Mouse (Mus musculus): Measurements from ENCODE around the gene Cd37.

The Cd37 gene

DNA sequence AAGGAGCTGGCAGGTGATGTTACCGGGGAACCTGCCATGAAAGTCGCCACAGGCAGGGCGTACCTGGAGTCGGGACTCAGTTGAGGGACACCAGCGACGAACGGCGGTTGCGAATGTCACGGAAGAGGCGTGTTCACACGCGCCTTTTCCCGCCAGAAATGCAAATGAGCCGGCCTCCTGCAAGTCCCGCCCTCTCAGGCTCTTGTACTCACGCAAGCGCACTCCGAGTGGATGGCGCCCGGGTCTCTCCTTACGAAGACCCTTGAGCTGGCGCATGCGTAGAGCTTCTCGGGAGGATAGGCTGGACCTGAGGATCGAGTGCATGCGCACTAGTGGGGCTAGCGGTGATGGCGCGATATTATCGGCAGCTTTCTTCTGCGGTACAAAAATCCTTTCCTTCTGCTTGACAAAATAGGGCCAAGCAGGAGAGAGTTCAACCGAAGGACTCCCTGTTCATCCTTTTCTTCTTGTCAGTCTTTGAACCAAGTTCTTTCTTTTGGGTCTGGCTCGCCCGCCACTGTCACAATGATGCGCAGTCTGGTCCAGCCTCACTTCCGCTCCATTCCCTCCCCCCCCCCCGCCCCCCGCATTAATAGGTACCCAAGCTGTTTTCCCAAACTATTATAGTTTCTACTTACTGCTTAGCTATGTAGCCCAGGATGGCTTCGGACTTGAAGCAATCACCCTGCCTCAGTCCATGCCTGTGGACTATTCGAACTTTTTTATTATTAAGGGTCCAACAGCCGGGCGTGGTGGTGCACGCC, 34.4 kb downstream of the Cd37 start, which contains the start of gene Ccdc155:
TSS of gene Ccdc155 (minus strand) at position 513 of the 764 bp plus-strand sequence.
- peak; percentile 92 for DNase-seq (ENCODE audit: low read depth, low spot score)

DNA sequence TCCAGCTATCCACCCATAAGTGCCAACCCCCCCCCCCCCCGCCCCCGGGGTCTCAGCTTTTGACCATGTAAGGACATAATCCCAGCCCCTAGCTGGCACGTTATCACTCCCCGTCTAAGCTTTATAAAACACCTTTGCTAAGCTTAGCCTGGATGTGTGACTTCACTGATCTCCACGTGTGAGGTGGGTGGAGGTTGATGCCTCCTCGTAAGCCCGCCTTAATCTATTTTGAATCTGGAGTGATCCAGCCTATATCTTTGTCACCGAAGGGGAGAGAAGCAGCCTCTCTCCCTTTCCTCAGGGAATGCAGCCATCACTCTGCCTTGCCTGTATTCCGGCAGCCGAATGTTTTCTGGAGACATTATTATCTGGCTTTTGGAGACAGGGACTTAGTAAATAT, 36.3 kb downstream of the Cd37 start:
- DNase-seq (ENCODE audit: low read depth, low spot score) = no peak

DNA sequence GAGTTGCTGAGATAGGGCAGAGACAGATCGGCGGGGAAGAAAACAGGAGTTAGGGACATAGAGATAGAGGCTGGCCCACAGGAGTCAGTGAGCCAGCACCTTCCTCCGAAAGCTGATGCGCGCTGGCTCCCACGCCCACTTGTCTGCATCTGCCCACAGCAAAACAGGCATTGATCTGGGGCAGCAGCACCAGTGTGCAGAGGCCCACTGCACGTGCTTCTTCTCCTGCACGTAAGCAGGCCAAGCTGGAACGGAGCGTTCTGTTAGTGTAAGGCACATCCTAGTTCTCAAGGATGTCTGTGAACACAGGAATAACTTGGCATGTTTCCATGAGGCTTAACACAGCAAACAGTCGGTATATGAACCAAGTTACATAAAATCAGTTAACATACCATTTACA, 40.0 kb downstream of the Cd37 start:
- no peak for DNase-seq (ENCODE audit: low read depth, low spot score)

DNA sequence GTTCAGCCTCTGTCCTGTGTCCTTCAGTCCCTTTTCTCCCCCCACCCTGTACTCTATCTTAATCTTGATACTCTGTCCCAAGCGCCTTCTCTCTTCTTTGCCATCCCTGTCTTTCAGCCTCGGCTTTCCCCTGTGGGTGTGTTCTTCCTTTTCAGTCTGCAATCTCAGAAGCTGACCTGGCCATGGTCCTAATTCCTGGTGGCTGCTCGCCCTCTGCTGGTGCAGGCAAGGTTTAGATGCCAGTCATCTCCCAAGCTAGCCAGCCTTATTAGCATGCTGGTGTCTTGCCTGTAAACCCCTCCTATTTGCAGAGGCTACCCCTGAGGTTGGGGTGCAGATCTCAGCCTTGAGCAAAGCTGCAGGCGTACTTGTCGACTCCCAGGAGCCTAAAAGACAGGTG, 40.5 kb downstream of the Cd37 start:
- peak; percentile 79 for DNase-seq (ENCODE audit: low read depth, low spot score)

DNA sequence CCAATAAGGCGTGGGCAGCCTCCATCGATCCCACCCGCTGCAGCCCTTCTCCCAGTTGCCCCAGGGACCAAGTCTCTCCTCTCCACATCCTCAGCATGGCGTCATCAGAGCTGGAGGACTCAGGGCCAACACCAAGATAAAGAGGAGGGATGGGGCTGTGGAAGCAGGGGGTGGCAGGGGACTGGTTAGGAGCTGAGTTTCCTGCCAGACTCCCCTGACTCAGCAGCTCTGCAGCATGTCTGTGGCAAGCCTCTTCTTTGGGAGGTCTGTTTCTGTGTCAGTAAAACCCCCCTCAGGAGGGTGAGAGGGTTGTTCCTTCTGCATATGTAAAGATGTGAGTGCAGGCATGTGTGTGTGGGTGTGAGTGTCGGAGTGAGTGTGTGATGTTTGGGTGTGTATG, 41.9 kb downstream of the Cd37 start:
- DNase-seq (ENCODE audit: low read depth, low spot score) = no peak

DNA sequence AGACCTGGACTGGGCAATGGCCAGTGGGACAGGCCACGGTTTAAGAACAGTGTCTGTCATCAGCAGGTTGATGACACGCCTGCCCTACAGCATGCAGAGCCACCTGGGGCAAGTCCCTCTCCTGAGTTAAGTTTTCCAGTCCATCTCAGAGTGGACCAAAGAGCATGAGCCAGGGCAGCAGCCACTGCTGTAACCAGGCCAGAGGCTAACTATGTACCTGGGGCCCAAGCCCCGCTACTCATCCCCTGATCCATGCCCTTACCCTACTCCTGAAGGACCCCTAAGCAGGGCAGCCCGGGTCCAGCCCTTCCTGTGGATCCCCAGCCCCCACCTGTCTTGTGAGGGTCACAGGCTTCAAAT, 42.8 kb downstream of the Cd37 start:
- no peak for DNase-seq (ENCODE audit: low read depth, low spot score)

DNA sequence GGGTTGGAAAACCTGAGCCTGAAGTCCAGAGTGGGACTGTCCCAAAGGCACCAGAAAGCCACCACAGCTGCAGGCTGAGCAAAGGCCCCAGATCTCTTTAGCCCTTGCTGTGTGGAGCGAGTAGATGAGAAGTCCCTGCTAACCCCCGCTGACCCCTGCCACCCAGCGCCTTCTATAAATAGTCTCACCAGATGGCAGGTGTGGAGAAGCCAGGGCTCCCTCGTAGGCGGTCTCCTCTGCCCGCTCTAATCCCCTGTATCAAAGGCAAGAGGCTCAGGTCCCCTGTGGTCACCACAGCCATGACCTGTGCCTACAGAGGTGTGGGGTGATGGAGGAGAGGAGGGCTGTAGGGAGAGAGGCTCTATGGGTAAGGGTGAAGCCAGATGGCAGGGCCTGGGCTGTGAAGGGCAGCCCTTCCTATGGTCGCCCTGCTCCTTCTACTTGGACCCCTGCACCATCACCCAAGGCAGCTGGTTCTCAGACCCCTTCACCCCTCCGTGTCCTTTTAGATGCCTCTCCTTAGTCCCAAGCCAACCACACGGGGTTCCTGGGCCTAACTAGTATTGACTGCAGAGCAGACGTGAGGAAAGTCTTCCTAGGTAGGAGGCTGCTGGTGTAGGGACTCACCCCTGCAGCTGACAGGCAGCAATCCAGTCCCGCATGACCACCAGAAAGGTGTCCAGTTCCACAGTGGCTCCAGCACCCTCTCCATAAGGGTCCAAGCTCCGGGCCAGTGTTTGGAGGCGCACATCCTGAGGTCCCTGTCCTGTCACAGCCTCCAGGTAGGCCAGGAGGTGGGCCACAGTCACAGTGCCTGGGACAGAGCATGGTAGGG, 43.4 kb downstream of the Cd37 start:
- DNase-seq (ENCODE audit: low read depth, low spot score) = peak; percentile 77

DNA sequence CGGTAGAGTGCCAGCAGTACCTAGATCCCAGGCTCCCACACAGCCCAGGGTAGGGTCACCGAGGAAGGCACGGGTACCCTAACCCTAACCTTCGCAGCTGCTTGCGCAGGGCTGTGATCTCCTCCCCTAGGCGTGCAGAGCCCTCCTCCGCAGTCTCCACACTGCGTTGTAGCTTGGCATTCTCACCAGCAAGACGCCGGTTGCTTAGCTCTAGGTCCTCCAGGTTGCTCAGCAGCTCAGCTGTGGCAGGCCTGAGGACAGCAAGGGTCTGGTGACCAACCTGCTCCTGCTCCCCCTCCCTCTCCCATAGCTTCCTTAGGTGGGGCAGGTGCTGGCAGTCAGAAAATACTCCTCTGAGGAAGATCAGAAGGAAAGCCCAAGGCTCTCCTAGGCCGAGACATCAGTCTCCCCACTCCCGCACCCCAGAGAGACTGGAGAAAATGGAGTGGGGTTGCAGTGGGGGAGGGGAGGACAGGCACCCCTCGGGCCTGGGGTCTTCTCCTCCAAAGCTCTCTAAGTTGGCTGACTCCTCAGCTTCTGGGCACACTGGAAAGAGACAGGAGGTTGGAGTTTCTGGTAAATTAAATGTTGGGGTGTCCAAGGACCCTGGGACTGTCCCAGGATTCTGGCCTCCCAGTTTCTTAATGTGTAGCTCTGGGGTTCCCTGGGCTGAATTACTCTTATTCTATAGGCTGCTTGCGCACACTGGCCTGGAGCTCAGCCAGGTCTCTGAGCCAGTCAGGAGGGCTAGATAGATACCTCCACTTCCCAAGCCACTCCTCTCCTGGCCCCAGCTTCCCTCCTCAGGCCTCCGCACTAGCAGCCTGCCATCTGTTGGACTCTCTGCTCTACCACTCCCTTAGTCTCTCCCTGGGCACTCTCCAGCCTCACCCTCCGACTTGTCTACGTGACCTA, 44.8 kb downstream of the Cd37 start:
- no peak for DNase-seq (ENCODE audit: low read depth, low spot score)

DNA sequence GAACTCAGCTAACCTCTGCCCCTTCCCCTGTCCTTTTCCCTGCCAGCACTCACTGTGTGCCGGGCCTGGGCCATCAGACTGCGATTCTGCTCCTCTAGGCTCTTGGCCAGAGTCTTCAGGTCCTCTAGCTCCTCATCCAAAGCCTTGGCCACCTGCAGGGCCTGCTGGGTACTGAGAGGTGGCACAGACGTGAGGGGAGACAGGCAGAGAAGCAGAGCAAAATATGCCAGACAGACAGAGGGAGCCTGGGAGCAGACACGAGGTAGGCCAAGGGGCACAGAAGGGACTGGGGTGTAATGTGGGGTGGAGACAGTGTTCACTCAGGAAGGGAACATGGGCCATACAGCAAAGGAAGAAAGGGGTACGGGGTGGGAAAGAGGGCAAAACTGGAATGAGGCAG, 45.5 kb downstream of the Cd37 start:
- DNase-seq (ENCODE audit: low read depth, low spot score) = no peak

DNA sequence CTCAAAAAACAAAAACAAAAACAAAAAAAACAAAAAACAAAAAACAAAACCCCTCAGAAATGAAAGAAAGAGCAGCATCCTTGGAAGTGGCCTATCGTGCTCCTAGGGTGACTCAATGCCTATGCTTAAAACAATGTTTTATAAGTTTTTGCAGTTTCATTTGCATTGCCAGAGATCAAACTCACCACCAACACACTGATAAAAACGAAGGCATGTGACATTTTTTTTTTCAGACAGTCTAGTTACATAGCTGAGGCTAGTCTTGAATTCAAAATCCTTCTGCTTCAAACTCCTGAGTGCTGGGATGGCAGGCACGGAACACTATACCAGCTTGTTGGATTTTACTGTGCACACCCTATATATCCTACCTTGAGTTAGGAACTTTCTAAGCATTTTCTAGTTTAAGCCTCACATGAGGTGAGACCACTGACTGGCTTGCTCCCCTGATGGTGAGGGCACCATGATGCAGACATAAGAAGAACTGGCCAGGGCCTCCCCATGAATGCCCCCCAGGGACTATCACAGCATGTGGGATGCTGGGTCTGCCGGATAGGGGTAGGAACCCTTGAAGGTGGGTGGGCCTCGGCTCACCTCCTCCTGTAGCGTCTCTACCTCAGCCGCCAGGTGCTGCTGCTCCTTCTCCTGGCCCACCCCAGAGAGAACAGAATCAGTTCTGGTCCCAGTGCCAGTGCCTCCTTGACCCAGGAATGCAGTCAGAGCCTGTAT, 46.2 kb downstream of the Cd37 start:
- DNase-seq (ENCODE audit: low read depth, low spot score) = no peak

DNA sequence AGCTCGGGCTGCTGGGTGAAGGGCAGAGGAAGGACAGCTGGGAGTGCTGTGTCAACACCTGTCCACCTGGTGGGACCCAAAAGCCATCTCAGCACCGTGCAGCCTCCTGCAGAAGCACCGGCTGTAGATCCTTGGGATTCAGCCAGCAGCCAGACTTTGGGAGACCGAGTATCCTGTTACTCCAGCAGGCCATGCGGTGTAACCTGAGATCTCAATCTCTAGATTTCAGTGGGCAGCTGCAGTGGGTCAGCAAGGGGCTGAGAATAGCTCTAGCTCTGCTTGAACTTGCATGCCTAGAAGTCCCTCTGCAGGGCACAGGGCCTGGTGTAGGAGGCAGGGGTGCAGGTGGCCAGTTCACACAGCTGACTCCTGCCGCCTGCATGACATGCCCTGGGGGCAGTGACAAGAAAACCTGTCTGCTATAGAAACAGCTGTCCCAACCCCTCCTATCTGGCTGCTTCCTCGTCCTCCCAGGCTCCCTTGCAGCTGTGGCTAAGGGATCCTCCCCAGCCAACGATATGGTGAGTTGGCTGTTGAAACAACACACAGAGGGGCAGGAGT, 47.0 kb downstream of the Cd37 start:
- no peak for DNase-seq (ENCODE audit: low read depth, low spot score)

DNA sequence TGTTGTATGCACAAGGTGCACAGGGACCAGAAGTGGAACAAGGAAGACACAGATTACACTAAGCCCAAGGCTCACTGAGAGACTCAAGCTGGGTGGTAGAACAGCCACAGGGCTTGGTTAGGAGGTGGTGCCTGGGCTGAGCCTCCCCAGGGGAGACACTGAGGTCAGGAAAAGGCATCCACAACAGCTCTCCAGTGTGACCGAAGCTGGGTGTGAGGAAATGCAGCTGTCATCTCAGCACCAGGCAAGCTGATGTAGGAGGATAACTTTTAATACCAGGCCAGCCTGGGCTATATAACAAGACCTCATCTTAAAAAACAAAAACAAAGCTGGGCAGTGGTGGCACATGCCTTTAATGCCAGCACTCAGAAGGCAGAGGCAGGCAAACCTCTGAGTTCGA, 47.8 kb downstream of the Cd37 start:
- DNase-seq (ENCODE audit: low read depth, low spot score) = no peak

DNA sequence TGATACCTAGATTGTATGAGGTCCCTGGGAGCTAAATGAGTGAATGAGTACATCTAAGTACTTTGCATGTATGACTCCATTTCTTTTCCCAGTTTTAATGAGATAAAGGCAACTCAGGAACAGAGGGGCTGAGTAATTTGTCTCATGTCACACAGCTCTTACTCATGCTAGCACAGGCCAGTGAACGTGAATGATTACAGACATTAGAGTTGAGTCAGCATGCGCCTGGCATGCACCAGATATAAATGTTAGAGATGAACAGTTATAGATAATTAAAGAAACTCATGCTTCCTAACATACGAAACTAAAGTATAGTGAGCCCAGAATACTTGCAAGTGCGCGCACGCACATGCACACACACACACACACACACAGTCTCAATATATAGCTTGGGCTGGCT, 48.7 kb downstream of the Cd37 start:
- no peak for DNase-seq (ENCODE audit: low read depth, low spot score)

DNA sequence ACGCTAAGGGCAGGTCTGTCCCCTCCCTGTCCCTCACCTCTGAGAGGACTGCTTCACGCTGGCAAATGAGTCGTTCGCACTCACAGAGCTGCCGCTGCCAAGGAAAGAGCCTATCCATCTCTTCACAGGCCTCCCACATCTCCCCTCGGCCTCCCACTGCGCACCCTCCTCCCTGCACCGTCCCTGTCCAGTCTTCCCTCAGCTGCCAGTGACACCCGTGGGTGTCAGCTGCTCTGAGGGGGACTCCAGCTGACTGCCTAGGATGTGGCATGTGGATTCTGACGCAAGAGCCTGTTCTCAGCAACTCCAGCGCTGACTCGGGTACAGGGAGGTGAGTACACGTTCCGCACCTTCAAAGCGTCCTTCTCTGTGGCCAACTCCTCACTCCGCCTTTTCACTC, 49.3 kb downstream of the Cd37 start:
- no peak for DNase-seq (ENCODE audit: low read depth, low spot score)

DNA sequence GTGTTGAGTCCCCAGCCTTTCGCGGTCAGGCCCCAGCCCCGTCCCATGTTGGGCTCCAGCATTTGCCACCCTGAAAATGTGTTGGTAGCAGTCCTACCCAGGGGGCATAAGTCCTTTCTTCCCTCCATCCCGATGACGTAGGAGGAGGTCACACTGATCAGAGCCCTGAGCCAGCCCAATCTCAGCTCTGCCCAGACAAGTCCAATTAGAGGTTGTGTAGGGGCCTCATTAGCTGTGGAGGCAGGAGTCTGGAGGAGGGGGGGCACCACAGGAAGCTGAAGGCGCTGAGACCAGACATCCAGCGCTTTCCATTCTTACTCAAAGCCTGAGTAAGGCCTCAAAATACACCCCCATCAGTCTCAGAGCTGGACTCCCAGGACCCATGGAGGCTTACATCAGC, 53.0 kb downstream of the Cd37 start:
- no peak for DNase-seq (ENCODE audit: low read depth, low spot score)

DNA sequence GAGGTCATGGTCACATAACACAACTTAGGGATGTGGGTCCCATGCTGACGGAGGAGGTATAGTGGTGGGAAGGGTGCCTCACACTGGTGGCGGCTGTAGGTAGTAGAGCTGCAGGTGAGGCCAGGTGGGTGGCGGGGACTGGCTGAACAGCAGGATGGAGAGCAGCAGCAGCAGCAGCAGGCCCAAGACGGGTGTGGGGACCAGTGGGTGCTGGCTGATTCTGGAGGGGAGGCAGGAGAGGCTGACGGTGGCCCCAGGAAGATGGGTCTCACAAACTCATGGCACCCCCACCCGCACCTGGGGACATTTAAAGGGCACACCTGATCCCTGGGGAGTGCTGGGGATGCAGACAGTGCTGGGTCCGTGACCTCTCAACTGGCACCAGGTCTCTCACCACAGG, 55.2 kb downstream of the Cd37 start:
- DNase-seq (ENCODE audit: low read depth, low spot score) = no peak
